Mouse (Mus musculus) layer of hippocampus, postnatal 10 days (tissue): ENCODE measurements around the gene Sync. TPM values are rescaled to one million over a fixed set of nuclear protein-coding genes. Genes with fewer than 3 reads are reported as not detected.

Experiments
- DNase-seq, 2 experiments: peaks; one replicate each; pipeline ENCODE4 v3.0.0; 2021; ENCODE audit warnings: low spot score in 2 of 2
- total RNA-seq, 2 experiments: library from RNA; stranded (reverse); gene quantifications; 2 replicates each; pipeline ENCODE4 v1.2.3; 2021

Sync gene
- total RNA-seq, 2 experiments from 2014 or later: 1.6 to 1.7 TPM

- DNase-seq: no peak
Observed at GRCm38 (mm10) chr4:129261196-129261595, 26.2 kb upstream of the Sync start, which contains the start of gene C77080. Gene C77080, minus strand, starts transcription at chr4:129261404.

GRCm38 (mm10) chr4:129263225-129264021 lies 24.0 kb upstream of the Sync start:
- DNase-seq: peak in 1 of 2 experiments; percentile 20

GRCm38 (mm10) chr4:129266191-129266590 lies 21.2 kb upstream of the Sync start:
- DNase-seq: no peak

- no peak for DNase-seq
Observed at GRCm38 (mm10) chr4:129266821-129267220, 20.6 kb upstream of the Sync start.

GRCm38 (mm10) chr4:129268698-129269097 lies 18.7 kb upstream of the Sync start:
- DNase-seq: no peak

GRCm38 (mm10) chr4:129271991-129272755 lies 15.2 kb upstream of the Sync start:
- no peak for DNase-seq

- DNase-seq: peak in 1 of 2 experiments; percentile 45
Observed at GRCm38 (mm10) chr4:129272756-129273046, 14.7 kb upstream of the Sync start.

- DNase-seq: peak; percentile 99
Observed at GRCm38 (mm10) chr4:129276453-129276865, 11.0 kb upstream of the Sync start.

- DNase-seq: no peak
Observed at GRCm38 (mm10) chr4:129282786-129283185, 4.6 kb upstream of the Sync start.

- no peak for DNase-seq
Observed at GRCm38 (mm10) chr4:129283226-129283625, 4.2 kb upstream of the Sync start.

GRCm38 (mm10) chr4:129284685-129285084 lies 2.7 kb upstream of the Sync start:
- no peak for DNase-seq

GRCm38 (mm10) chr4:129286001-129286682 lies 1.3 kb upstream of the Sync start:
- no peak for DNase-seq

GRCm38 (mm10) chr4:129286683-129287471 lies 540 bp upstream of the Sync start:
- DNase-seq: no peak

GRCm38 (mm10) chr4:129288067-129288466 lies 650 bp downstream of the Sync start:
- no peak for DNase-seq

GRCm38 (mm10) chr4:129289671-129290070 lies 2.3 kb downstream of the Sync start:
- no peak for DNase-seq

- no peak for DNase-seq
Observed at GRCm38 (mm10) chr4:129292831-129293230, 5.4 kb downstream of the Sync start.

- DNase-seq: no peak
Observed at GRCm38 (mm10) chr4:129293702-129294101, 6.3 kb downstream of the Sync start.

- DNase-seq: no peak
Observed at GRCm38 (mm10) chr4:129295188-129295587, 7.8 kb downstream of the Sync start.

- no peak for DNase-seq
Observed at GRCm38 (mm10) chr4:129296066-129296465, 8.6 kb downstream of the Sync start.

- DNase-seq: no peak
Observed at GRCm38 (mm10) chr4:129297724-129298123, 10.3 kb downstream of the Sync start.

GRCm38 (mm10) chr4:129299121-129299520 lies 11.7 kb downstream of the Sync start:
- DNase-seq: no peak
